Mouse (Mus musculus): Measurements from ENCODE around the gene Sestd1.

Sestd1 gene

GRCm38 (mm10) chr2:77272953-77273352 is 7.4 kb downstream of the Sestd1 start:
- DNase-seq (ENCODE audit: inconsistent age in 2 of 2, low spot score in 1 of 2): no peak

- DNase-seq (ENCODE audit: inconsistent age in 2 of 2, low spot score in 1 of 2): no peak
These were observed 9.6 kb downstream of the Sestd1 start for GRCm38 (mm10) chr2:77270781-77271180.

GRCm38 (mm10) chr2:77270136-77270535 is 10.3 kb downstream of the Sestd1 start:
- DNase-seq (ENCODE audit: inconsistent age in 2 of 2, low spot score in 1 of 2): no peak

GRCm38 (mm10) chr2:77268612-77269239 is 11.7 kb downstream of the Sestd1 start:
- DNase-seq (ENCODE audit: inconsistent age in 2 of 2, low spot score in 1 of 2): peak; percentile 36 to 72

DNA sequence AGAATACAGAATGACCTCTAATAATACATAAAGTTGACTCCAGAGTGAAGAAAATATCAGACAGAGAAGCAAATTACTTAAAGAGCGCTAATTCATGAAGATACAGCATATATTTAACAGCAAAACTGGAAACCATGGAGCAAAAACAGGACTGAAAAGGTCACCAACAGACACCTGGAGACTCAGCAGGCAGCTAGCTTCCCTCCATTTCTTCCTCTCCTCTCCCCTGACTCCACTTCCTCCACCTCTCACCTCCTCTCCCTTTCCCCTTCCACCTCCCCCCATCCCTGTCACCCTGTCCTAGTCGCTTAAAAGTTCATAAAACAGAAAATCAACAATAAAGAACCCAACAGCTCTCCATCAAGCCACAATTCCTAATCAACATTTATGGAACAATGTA is 13.5 kb downstream of the Sestd1 start:
- no peak for DNase-seq (ENCODE audit: inconsistent age in 2 of 2, low spot score in 1 of 2)

DNA sequence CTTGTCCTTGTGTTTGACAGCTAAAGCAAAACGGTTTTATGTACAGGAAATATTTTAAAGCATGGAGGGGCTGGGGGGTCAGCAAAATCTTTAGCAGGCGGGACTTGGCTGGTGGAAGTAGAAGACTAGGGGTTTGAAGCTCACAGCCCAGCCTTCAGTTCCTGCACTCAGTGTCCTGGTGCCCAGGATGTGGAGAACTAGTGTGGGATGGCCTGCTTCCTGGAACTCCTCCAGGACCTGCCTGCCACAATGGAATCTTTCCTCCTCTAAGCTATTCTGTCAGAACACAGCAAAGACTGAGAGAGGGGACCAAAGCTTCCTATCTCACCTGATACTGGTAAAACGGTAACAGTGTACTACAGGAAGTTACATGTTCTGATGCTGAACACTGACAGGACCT is 14.4 kb downstream of the Sestd1 start:
- DNase-seq (ENCODE audit: inconsistent age in 2 of 2, low spot score in 1 of 2): no peak

- DNase-seq (ENCODE audit: inconsistent age in 2 of 2, low spot score in 1 of 2): no peak
These were observed 15.1 kb downstream of the Sestd1 start for GRCm38 (mm10) chr2:77265301-77265700.

DNA sequence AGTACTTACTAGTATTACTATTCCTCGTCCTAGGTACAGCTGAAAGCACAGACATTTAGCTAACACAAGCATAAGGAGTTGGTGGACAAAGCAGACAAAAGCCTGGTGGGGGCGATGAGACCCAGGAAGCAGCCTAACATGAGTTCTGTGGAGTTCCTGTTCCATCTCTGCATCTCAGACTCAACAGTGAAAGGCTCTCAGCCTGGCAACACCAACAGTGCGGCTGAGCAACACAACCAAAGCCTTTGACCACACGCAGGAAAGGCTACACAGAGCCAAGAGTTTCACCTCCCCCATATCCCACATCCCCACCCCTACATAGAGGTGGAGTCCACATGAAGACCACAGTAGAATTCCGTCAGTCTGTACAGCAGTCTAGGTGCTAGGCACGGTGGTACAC is 15.8 kb downstream of the Sestd1 start:
- DNase-seq (ENCODE audit: inconsistent age in 2 of 2, low spot score in 1 of 2): no peak

DNA sequence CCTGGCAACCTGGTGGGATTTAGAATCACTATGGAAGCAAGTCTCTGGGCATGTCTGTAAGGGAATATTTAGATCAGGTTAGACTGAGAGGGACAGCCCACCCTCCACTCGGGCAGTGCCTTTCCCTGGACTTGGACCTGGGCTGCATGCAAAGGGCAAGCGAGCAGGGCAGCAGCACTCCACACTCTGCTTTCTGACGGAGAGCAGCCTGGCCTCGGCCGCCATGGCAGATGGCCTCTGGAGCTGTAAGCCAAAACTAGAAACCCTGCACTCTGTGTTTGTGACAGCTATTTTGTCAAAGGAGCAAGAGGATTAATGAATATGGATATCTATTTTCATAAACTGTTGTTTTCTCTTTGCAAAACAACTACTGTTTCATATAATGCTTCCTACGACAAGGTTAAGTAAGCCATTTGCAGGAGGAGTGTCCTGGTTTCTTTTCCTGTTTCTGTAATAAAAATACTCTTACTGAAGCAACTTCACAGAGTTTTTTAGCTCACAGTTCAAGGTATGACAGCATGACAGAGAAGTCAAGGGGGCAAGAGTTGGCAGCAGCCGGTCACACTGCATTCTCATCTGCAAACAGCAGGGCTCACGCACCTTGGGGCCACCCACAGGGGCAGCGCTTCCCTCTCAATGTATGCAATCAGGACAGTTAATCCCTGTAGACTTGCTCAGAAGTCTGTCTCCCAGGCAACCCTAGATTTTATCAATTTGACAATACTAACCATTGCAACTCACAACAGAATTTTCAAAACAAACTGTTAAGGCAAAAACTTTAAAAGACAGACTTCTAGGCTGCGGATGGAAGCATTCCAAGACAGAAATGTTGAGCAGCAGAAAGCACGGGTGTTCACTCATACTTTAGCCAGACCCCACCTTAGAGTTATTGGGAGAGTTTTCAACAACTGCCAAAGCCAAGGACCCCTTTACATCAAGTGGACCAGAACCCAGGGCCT is 16.6 kb downstream of the Sestd1 start:
- no peak for DNase-seq (ENCODE audit: inconsistent age in 2 of 2, low spot score in 1 of 2)

DNA sequence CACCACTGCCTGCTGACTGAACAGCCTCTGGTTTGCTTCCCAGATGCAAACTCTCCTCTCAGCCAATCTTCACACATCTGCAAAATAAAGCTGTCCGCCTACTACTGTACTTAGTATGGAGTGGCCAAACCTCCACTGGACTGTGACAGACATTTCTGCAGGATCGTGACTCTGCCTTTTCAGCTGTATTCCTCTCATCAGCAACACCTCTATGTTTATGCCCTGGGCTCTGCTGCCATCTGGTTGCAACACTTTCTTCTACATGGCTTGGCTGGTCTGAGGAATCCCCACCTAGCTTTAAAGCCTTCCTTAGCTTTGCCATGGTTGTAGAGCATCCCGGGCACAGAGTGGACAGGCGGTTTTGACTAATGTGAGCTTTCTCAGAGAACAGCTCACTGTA is 20.3 kb downstream of the Sestd1 start:
- no peak for DNase-seq (ENCODE audit: inconsistent age in 2 of 2, low spot score in 1 of 2)

GRCm38 (mm10) chr2:77253227-77253626 is 27.2 kb downstream of the Sestd1 start:
- DNase-seq (ENCODE audit: inconsistent age in 2 of 2, low spot score in 1 of 2): no peak

- no peak for DNase-seq (ENCODE audit: inconsistent age in 2 of 2, low spot score in 1 of 2)
These were observed 28.7 kb downstream of the Sestd1 start for GRCm38 (mm10) chr2:77251736-77252135.

DNA sequence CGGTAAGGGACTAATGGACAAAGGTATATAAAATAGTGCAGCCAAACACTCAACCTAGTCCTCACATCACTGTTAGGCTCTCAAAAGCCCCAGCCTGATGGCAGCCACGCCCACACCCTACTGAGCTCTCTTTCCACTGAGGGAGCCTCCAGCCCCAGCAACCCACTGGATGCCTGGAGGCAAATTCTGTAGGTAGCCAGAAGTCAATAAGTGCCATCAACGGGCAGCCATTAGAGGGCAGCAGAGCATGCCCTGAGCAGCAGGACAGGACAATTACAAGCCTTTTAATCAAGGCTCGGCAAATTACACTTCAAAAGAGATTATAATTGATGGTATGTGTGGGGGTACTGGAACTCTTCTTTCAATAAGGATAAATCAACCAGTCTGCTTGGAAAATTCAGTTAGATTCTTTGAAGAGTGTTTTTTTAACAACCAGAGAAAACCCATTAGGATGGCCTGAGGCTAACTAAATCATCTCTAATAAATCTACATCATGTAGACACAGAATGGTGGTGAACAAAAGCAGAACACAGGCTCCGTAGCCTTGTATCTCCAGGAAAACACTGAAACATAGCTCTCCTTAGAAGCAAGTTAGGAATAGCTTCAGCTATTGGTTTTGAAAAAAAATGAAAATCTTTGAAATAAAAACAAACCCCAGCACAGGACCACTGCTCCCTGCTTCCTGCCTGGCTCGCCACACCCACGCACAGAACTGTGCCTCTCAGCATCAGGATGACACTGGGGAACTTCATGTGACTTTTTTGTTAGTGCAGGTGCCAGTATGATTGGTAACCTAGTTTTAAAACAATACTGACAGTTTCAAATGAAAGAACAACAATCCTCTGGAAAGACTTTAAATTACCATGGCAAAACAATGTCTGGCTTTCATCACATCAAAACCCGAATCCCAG is 30.4 kb downstream of the Sestd1 start:
- DNase-seq (ENCODE audit: inconsistent age in 2 of 2, low spot score in 1 of 2): peak; percentile 35 to 86

DNA sequence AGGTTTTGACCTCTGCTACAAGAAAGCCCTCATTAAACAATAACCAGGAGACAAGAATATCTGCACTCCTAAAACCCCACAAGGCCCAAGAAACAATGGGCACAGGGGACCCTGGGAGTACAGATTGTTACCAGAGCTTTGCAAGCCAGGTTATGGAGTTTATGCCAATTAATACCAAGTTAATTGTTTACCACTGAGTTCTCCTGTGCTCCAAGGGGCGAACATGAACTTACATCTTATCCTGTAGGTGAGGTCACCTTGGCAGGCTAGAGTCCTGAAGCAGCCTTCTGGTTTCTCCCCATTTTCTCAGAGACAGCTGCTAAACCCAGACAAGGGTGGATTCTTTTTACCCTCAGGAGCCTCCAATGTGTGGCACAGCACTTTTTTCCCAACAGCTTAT is 32.0 kb downstream of the Sestd1 start:
- DNase-seq (ENCODE audit: inconsistent age in 2 of 2, low spot score in 1 of 2): no peak

DNA sequence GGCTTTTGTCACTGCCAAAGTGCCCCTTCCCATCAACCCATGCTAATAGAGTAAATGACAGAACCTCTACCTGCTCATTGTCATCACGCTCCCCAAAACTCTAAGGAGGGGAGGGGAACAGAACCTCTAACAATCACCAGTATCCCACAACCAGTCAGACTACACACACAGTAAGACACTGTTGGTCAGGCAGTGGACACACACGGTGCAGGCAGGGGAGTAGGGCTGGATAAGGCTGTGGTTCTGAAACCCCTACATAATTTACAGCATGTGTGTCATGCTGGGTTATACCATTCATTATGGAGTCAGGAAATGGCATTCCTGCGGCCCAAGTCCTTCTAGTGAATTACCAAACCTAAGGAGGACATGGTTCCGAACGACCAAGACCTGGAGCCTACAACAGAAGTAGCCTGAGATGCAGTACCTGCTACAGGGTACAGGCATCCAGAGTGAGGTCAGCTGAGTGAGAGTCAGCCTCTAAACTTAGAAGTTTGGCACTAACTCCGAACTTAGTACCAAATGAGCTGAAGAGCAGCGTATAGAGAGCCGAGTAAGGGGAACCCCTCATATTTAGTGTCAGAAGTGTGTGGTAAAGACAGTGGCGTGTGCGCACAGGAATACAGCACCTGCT is 33.1 kb downstream of the Sestd1 start:
- no peak for DNase-seq (ENCODE audit: inconsistent age in 2 of 2, low spot score in 1 of 2)

- DNase-seq (ENCODE audit: inconsistent age in 2 of 2, low spot score in 1 of 2): no peak
These were observed 34.6 kb downstream of the Sestd1 start for GRCm38 (mm10) chr2:77245806-77246205.

DNA sequence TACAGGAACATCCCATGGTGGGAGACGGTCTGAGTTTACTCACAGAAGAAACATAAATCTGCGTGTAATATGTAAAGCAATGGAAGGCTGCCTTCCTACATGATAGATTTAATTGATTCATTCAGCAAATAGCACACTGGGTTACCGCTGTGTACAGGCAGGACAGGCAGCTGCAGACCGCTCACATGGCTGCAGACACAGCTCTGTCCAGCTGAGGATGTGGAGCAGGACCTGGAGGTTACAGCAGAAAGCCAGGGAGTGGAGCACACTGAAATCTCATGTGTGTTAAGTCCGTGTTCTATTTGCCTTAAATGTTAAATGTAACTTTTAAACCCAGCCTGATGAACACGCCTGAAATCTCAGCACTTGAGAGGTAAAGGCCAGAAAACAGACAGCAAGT is 38.1 kb downstream of the Sestd1 start:
- DNase-seq (ENCODE audit: inconsistent age in 2 of 2, low spot score in 1 of 2): no peak

- DNase-seq (ENCODE audit: inconsistent age in 2 of 2, low spot score in 1 of 2): no peak
These were observed 41.8 kb downstream of the Sestd1 start for GRCm38 (mm10) chr2:77238607-77239006.

- DNase-seq (ENCODE audit: inconsistent age in 2 of 2, low spot score in 1 of 2): no peak
These were observed 42.3 kb downstream of the Sestd1 start for GRCm38 (mm10) chr2:77238046-77238445.

- DNase-seq (ENCODE audit: inconsistent age in 2 of 2, low spot score in 1 of 2): peak; percentile 23 to 63
These were observed 43.5 kb downstream of the Sestd1 start for GRCm38 (mm10) chr2:77236860-77237259.

DNA sequence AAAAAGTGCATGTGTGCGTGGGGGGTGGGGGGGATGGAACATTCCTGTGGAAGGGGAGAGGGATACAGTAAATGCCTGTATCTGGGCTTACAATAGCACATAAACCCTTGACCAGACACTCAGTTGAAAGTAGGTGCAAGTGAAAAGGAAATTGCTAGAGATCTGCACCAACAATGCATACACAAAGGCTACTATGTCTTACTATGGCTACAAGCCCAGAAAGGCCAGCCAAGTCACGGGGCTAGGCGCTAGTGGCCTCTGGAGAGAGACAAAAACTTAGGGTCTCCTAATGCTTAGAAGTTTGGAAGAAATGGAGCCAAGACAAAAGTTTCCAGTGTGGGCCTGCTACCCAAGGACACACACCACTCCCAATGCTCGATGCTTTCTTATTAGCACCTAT is 44.5 kb downstream of the Sestd1 start:
- DNase-seq (ENCODE audit: inconsistent age in 2 of 2, low spot score in 1 of 2): no peak
